Mouse (Mus musculus): ENCODE data around the gene Myh14. TPM values are rescaled to one million over a fixed set of nuclear protein-coding genes. Genes with fewer than 3 reads are reported as not detected.

The Myh14 gene
- polyA plus RNA-seq, 1 experiment: not detected

DNA sequence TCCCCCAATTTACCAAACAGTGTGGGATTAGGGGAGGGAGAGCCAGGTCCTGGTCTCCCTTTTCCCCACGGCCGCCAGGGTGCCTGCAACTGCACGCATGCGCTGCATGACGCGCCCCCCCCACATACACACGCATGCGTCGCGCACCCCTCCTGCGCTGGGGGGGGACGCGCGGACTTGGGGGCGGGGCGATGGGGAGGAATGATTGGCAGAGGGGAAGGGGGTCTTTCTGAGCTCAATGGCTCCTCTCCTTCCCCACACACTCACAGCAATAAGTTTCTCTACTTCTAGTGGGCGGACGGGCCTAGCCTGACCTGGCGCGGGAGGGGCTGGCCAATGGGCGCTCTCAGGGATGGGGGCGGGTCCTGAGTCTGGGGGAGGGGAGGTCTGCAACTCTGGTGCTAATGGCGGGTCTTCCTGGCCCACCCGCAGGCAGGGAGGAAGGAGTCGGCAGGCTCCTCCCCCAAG is 66.5 kb downstream of the Myh14 start:
- TF ChIP-seq CTCF (IDR thresholded peaks at IDR 0.05; ENCODE audit: low read depth, low read length) (no peak), POLR2A (IDR thresholded peaks at IDR 0.05; ENCODE audit: borderline replicate concordance, low read depth, low read length) (no peak)
- Histone ChIP-seq H3K4me3 (ENCODE audit: insufficient read depth, low read length) (no peak overlapping the region), H3K4me1 (ENCODE audit: control insufficient read depth, insufficient read depth, low read length) (no peaks in the 10 kb centered on the region)

DNA sequence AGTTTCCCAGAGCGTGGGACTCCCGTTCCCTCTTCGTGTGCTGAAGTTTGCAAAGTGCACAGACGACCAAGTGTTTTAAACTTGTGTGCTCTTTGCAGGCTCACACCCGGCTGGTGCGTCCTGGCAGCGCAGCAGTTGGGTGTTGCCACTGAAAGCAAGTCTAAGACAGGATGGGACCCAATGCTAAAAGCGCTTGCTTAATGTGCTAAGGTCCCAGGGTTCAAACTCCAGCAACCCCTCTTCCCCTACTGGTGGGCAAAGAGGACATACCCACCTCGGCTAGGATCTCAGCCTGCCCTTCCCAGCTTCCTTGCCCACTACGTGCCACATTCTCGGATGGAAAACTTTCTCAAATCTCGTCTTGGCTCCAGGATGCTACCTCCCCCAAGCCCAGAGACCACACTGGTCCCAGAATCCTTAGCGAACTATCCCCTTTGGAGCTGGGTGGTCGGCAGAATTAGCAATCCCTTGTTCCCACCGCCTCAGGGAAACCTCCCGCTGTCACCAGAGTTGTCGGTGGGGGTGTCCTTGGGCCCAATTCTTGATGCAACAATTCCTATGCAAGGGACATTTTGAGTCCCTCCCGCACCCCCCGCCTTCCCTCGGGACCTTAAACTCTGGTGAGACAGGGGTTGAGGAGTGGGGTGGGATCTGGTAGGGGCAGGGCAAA is 67.3 kb downstream of the Myh14 start:
- Histone ChIP-seq H3K27ac (ENCODE audit: insufficient read depth, low read depth, low read length) (no peak overlapping the region), H3K4me3 (ENCODE audit: insufficient read depth, low read length) (no peak overlapping the region), H3K4me1 (ENCODE audit: control insufficient read depth, insufficient read depth, low read length) (no peaks in the 10 kb centered on the region)
- TF ChIP-seq CTCF (IDR thresholded peaks at IDR 0.05; ENCODE audit: low read depth, low read length) (no peak), POLR2A (IDR thresholded peaks at IDR 0.05; ENCODE audit: borderline replicate concordance, low read depth, low read length) (no peak)

More for the DNA sequence above, 66.5 kb downstream of the Myh14 start:
- no peak overlapping the region for H3K27ac ChIP-seq (ENCODE audit: insufficient read depth, low read depth, low read length)

GRCm38 (mm10) chr7:44602443-44602842 is 68.2 kb downstream of the Myh14 start:
- TF ChIP-seq POLR2A (IDR thresholded peaks at IDR 0.05; ENCODE audit: borderline replicate concordance, low read depth, low read length) (no peak), CTCF (IDR thresholded peaks at IDR 0.05; ENCODE audit: low read depth, low read length) (no peak)
- Histone ChIP-seq H3K4me1 (ENCODE audit: control insufficient read depth, insufficient read depth, low read length) (no peaks in the 10 kb centered on the region), H3K4me3 (ENCODE audit: insufficient read depth, low read length) (no peak overlapping the region), H3K27ac (ENCODE audit: insufficient read depth, low read depth, low read length) (no peak overlapping the region)

GRCm38 (mm10) chr7:44601646-44602045 is 69.0 kb downstream of the Myh14 start:
- no peak overlapping the region for H3K27ac ChIP-seq (ENCODE audit: insufficient read depth, low read depth, low read length)
- TF ChIP-seq CTCF (IDR thresholded peaks at IDR 0.05; ENCODE audit: low read depth, low read length) (no peak), POLR2A (IDR thresholded peaks at IDR 0.05; ENCODE audit: borderline replicate concordance, low read depth, low read length) (no peak)
- H3K4me1 ChIP-seq (ENCODE audit: control insufficient read depth, insufficient read depth, low read length): no peaks in the 10 kb centered on the region
- H3K4me3 ChIP-seq (ENCODE audit: insufficient read depth, low read length): no peak overlapping the region

GRCm38 (mm10) chr7:44600691-44601262 is 69.9 kb downstream of the Myh14 start:
- Histone ChIP-seq H3K27ac (ENCODE audit: insufficient read depth, low read depth, low read length) (no peak overlapping the region), H3K4me3 (ENCODE audit: insufficient read depth, low read length) (no peak overlapping the region), H3K4me1 (ENCODE audit: control insufficient read depth, insufficient read depth, low read length) (no peaks in the 10 kb centered on the region)
- no peak for TF ChIP-seq CTCF (IDR thresholded peaks at IDR 0.05; ENCODE audit: low read depth, low read length)
- TF ChIP-seq POLR2A (IDR thresholded peaks at IDR 0.05; ENCODE audit: borderline replicate concordance, low read depth, low read length): no peak

DNA sequence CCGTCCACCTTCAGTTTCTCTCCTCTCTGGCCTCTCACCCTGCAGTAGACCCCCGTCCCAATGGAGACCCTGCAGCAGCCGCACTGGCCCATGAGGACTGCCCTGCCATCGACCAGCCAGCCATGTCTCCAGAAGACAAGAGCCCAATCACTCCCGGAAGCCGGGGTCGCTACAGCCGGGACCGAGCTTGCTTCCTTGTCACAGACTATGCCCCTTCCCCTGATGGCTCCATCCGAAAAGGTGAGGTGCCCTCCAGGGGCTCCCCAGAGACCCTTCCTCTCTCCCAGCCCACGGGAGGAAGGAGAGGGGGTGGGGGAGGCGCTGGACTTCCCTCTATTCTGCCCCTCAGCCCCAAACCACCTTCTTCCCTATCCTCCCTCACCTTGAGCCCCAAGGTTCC is 72.3 kb downstream of the Myh14 start:
- Histone ChIP-seq H3K4me3 (ENCODE audit: insufficient read depth, low read length) (no peak overlapping the region), H3K4me1 (ENCODE audit: control insufficient read depth, insufficient read depth, low read length) (no peaks in the 10 kb centered on the region)
- TF ChIP-seq POLR2A (IDR thresholded peaks at IDR 0.05; ENCODE audit: borderline replicate concordance, low read depth, low read length) (no peak), CTCF (IDR thresholded peaks at IDR 0.05; ENCODE audit: low read depth, low read length) (no peak)

GRCm38 (mm10) chr7:44597666-44598065 is 73.0 kb downstream of the Myh14 start:
- TF ChIP-seq CTCF (IDR thresholded peaks at IDR 0.05; ENCODE audit: low read depth, low read length): no peak
- TF ChIP-seq POLR2A (IDR thresholded peaks at IDR 0.05; ENCODE audit: borderline replicate concordance, low read depth, low read length): no peak
- H3K27ac ChIP-seq (ENCODE audit: insufficient read depth, low read depth, low read length): no peak overlapping the region
- no peaks in the 10 kb centered on the region for H3K4me1 ChIP-seq (ENCODE audit: control insufficient read depth, insufficient read depth, low read length)
- no peak overlapping the region for H3K4me3 ChIP-seq (ENCODE audit: insufficient read depth, low read length)

More for the DNA sequence above, 72.3 kb downstream of the Myh14 start:
- no peak overlapping the region for H3K27ac ChIP-seq (ENCODE audit: insufficient read depth, low read depth, low read length)

GRCm38 (mm10) chr7:44596996-44597538 is 73.6 kb downstream of the Myh14 start:
- no peaks in the 10 kb centered on the region for H3K4me1 ChIP-seq (ENCODE audit: control insufficient read depth, insufficient read depth, low read length)
- no peak overlapping the region for H3K27ac ChIP-seq (ENCODE audit: insufficient read depth, low read depth, low read length)
- H3K4me3 ChIP-seq (ENCODE audit: insufficient read depth, low read length): no peak overlapping the region
- TF ChIP-seq CTCF (IDR thresholded peaks at IDR 0.05; ENCODE audit: low read depth, low read length) (no peak), POLR2A (IDR thresholded peaks at IDR 0.05; ENCODE audit: borderline replicate concordance, low read depth, low read length) (no peak)

GRCm38 (mm10) chr7:44596051-44596450 is 74.6 kb downstream of the Myh14 start:
- no peak for TF ChIP-seq POLR2A (IDR thresholded peaks at IDR 0.05; ENCODE audit: borderline replicate concordance, low read depth, low read length)
- TF ChIP-seq CTCF (IDR thresholded peaks at IDR 0.05; ENCODE audit: low read depth, low read length): no peak
- Histone ChIP-seq H3K4me1 (ENCODE audit: control insufficient read depth, insufficient read depth, low read length) (no peaks in the 10 kb centered on the region), H3K27ac (ENCODE audit: insufficient read depth, low read depth, low read length) (no peak overlapping the region), H3K4me3 (ENCODE audit: insufficient read depth, low read length) (no peak overlapping the region)

DNA sequence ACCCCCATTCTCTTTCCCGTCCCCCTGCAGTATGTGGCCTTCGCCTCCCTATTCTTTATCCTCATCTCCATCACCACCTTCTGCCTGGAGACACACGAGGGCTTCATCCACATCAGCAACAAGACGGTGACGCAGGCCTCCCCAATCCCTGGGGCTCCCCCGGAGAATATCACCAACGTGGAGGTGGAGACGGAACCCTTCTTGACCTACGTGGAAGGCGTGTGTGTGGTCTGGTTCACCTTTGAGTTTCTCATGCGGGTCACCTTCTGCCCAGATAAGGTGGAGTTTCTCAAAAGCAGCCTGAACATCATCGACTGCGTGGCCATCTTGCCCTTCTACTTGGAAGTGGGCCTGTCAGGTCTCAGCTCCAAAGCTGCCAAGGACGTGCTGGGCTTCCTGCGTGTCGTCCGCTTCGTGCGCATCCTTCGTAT is 75.5 kb downstream of the Myh14 start:
- H3K4me3 ChIP-seq (ENCODE audit: insufficient read depth, low read length): no peak overlapping the region
- no peaks in the 10 kb centered on the region for H3K4me1 ChIP-seq (ENCODE audit: control insufficient read depth, insufficient read depth, low read length)
- H3K27ac ChIP-seq (ENCODE audit: insufficient read depth, low read depth, low read length): no peak overlapping the region
- TF ChIP-seq POLR2A (IDR thresholded peaks at IDR 0.05; ENCODE audit: borderline replicate concordance, low read depth, low read length) (no peak), CTCF (IDR thresholded peaks at IDR 0.05; ENCODE audit: low read depth, low read length) (no peak)
